Mouse (Mus musculus) hindbrain, embryonic 16.5 days (tissue): Measurements from ENCODE around the gene Syde2. TPM values are rescaled to one million over a fixed set of nuclear protein-coding genes. Genes with fewer than 3 reads are reported as not detected.
"Not testable (repeated sequence)": the region's sequence is repeated elsewhere in the genome, so short reads cannot be mapped to it uniquely, and the experiment has no call there.

Experiments used
- ATAC-seq: fragments of 200-750 bp; cut with Nextera tagmentation; 2 replicates; pipeline ENCODE4 v1.8.0; 2017; ENCODE audit warnings: moderate TSS enrichment, moderate library complexity
- H3K27ac ChIP-seq: fragments of 300-500 bp; sonication (generic); 2 replicates; pipeline ENCODE4 v1.5.1; 2014; ENCODE audit warnings: low read depth, mild to moderate bottlenecking, control low read depth, low read length, moderate library complexity
- H3K27me3 ChIP-seq: fragments of 300-500 bp; sonication (generic); replicated peaks from 2 replicates; pipeline ENCODE4 v1.6.1; 2014; ENCODE audit warnings: low read length; ENCODE audit not compliant: control insufficient read depth, insufficient read depth
- H3K36me3 ChIP-seq: fragments of 300-500 bp; sonication (generic); 2 replicates; pipeline ENCODE4 v1.6.1; 2014; ENCODE audit warnings: mild to moderate bottlenecking, low read length, moderate library complexity, mixed read lengths; ENCODE audit not compliant: control insufficient read depth, insufficient read depth
- H3K4me1 ChIP-seq: fragments of 300-500 bp; sonication (generic); 2 replicates; pipeline ENCODE4 v1.6.1; 2014; ENCODE audit warnings: low read depth, low read length; ENCODE audit not compliant: control insufficient read depth, insufficient read depth
- H3K4me2 ChIP-seq: fragments of 300-500 bp; sonication (generic); 2 replicates; pipeline ENCODE4 v1.6.1; 2014; ENCODE audit warnings: mild to moderate bottlenecking, low read length, control low read depth, moderate library complexity
- H3K4me3 ChIP-seq: fragments of 300-500 bp; sonication (generic); 2 replicates; pipeline ENCODE4 v1.5.1; 2014; ENCODE audit warnings: mild to moderate bottlenecking, low read length, control low read depth, moderate library complexity
- H3K9ac ChIP-seq: fragments of 300-500 bp; sonication (generic); 2 replicates; pipeline ENCODE4 v1.6.1; 2014; ENCODE audit warnings: low read depth, mild to moderate bottlenecking, control low read depth, low read length, moderate library complexity
- H3K9me3 ChIP-seq: fragments of 300-500 bp; sonication (generic); 2 replicates; pipeline ENCODE4 v1.6.1; 2014; ENCODE audit warnings: mild to moderate bottlenecking, low read length, moderate library complexity; ENCODE audit not compliant: control insufficient read depth
- WGBS: fragments of 180-500 bp; shearing (Covaris S2); extraction: QIAGEN DNeasy Blood & Tissue Kit; methylation state at CpG from one replicate; pipeline ENCODE4 v1.1.7; 2014; 5-methylcytosine and 5-hydroxymethylcytosine counted together
- polyA plus RNA-seq: library from polyadenylated mRNA; unstranded; fragments of >200 nt; fragmentation: Nextera tagmentation; extraction: Ambion mirVana; gene quantifications from 2 replicates; pipeline ENCODE4 v1.2.1, GENCODE M21; 2015

Syde2 gene
- polyA plus RNA-seq, 1 experiment from 2014 or later: 0.28 TPM

DNA sequence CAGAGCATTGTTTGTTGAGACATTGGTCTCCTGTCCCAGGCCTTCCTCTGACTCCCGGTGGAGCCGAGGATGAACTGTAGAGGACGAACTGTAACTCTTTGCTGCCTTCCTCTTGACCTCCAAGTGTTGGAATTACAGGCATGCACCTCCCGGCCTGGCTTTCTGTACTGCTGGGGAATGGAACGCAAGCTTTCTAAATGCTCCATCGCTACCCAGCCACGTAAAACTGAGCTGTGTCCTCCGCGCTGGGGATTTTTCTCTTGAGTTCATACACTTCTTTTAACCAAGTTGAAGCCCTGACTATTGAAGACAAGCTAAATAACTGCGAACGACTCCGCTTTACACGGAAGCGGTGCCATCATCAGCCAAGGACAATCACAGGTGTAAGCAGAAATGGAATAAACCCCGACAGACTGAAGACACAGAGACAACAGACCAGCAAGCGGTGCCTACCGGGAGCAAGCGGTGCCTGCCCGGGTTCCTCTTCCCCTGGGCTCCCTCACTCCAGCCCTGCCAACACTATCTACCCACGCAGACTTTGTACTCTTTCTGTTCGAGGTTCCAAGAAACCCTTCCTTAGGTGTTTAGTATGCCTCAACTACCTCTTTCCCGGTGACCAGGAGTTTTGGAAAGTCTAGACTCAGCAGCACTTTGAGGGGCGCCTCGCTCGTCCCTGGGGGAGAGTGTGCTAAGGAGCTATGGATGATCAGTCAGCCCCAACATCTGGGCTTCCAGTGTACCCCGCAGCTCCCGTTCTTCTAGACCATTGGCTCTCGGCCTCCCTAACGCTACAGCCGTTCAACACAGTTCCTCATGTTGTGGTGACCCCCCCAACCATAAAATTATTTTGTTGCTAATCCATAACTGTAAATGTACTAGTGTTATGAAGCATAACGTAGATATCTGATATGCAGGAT, 24.3 kb upstream of the Syde2 start:
- Histone ChIP-seq H3K4me2 (peak overlapping the region; percentile 21), H3K36me3 (no peaks in the 10 kb centered on the region), H3K27me3 (peaks cover 15% of the 10 kb centered on the region), H3K4me3 (no peak overlapping the region), H3K27ac (no peak overlapping the region), H3K9ac (no peak overlapping the region), H3K9me3 (no peaks in the 10 kb centered on the region), H3K4me1 (peaks cover 11% of the 10 kb centered on the region; the same call in 1 of the 2 replicates)
- 19% methylated on average over 31 of the region's 31 CpGs for WGBS
- ATAC-seq: no peak

DNA sequence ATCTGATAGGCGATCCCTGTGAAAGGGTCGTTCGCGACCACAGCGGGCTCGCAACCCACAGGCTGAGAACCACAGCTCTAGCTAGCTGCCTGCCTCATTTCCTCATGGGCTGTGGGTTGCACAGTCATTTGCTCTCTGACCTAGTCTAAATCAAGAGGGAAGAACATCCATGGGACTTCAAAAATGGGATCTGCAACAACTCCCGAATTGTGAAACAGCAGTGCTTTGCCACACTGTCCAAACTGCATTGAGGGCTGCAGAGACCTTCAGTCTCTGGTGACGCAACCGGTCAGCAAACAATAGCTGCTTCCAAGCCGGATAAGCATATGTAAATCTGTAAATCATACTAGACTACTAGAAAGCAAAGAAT, 23.7 kb upstream of the Syde2 start:
- WGBS: 26% methylated on average over 10 of the region's 10 CpGs
- Histone ChIP-seq H3K36me3 (no peaks in the 10 kb centered on the region), H3K27ac (no peak overlapping the region), H3K4me3 (no peak overlapping the region), H3K4me2 (peak overlapping the region; percentile 21), H3K4me1 (peaks cover 11% of the 10 kb centered on the region; the same call in 1 of the 2 replicates), H3K27me3 (peaks cover 15% of the 10 kb centered on the region), H3K9ac (no peak overlapping the region), H3K9me3 (no peaks in the 10 kb centered on the region)
- ATAC-seq: no peak

- H3K27me3 ChIP-seq: peaks cover 15% of the 10 kb centered on the region
- no peaks in the 10 kb centered on the region for H3K36me3 ChIP-seq
- no peaks in the 10 kb centered on the region for H3K9me3 ChIP-seq
- peaks cover 11% of the 10 kb centered on the region; the same call in 1 of the 2 replicates for H3K4me1 ChIP-seq
- H3K9ac ChIP-seq: no peak overlapping the region
- H3K27ac ChIP-seq: no peak overlapping the region
- 0 out of 2 replicates have a peak overlapping the region, but pooled peaks have one; percentile 8 for H3K4me2 ChIP-seq
- no peak overlapping the region for H3K4me3 ChIP-seq
- 0 out of 2 replicates have a peak, but pooled peaks have one; percentile 42 for ATAC-seq
- 17% methylated on average over 10 of the region's 10 CpGs for WGBS
Observed at GRCm38 (mm10) chr3:145964473-145964872, 23.2 kb upstream of the Syde2 start.

- not testable (repeated sequence) for H3K4me3 ChIP-seq, ATAC-seq, H3K36me3 ChIP-seq, H3K9ac ChIP-seq, H3K9me3 ChIP-seq, H3K27ac ChIP-seq, H3K4me2 ChIP-seq
- H3K4me1 ChIP-seq: peaks cover 11% of the 10 kb centered on the region; the same call in 1 of the 2 replicates
- WGBS: 92% methylated on average over 3 of the region's 3 CpGs
- peaks cover 15% of the 10 kb centered on the region for H3K27me3 ChIP-seq
Observed at GRCm38 (mm10) chr3:145965583-145965982, 22.1 kb upstream of the Syde2 start.

DNA sequence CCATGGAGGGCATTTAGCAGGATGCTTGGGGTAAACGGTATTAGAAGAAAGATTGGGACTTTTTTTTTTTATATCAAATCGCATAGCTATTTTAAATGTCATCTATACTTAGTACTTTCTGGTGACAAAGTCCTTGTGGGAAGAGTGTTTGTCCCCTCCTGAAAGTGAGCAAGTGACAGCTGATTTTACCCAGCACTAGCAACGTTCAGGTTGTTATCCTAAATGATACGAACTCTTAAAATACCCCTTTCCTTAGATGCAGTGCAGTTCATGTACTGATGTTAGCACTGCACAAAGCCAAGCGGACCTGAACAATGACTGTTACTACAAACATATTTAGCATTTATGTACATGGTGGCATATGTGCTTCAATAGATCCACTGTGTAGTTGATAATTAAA, 20.9 kb upstream of the Syde2 start:
- H3K9ac ChIP-seq: no peak overlapping the region
- no peak overlapping the region for H3K4me3 ChIP-seq
- no peak for ATAC-seq
- H3K27me3 ChIP-seq: peaks cover 15% of the 10 kb centered on the region
- no peak overlapping the region for H3K4me2 ChIP-seq
- WGBS: 91% methylated on average over 5 of the region's 5 CpGs
- no peaks in the 10 kb centered on the region for H3K36me3 ChIP-seq
- H3K4me1 ChIP-seq: peaks cover 11% of the 10 kb centered on the region; the same call in 1 of the 2 replicates
- no peak overlapping the region for H3K27ac ChIP-seq
- no peaks in the 10 kb centered on the region for H3K9me3 ChIP-seq

- Histone ChIP-seq H3K27ac (no peak overlapping the region), H3K9me3 (peaks cover 2% of the 10 kb centered on the region), H3K36me3 (no peaks in the 10 kb centered on the region), H3K9ac (no peak overlapping the region), H3K27me3 (peaks cover 3% of the 10 kb centered on the region; the same call in 1 of the 2 replicates), H3K4me1 (peaks cover 3% of the 10 kb centered on the region; the same call in 1 of the 2 replicates), H3K4me2 (no peak overlapping the region), H3K4me3 (no peak overlapping the region)
- WGBS: 53% methylated on average over 14 of the region's 14 CpGs
- no peak; the same call in 1 of the 2 replicates for ATAC-seq
Observed at GRCm38 (mm10) chr3:145969031-145969501, 18.6 kb upstream of the Syde2 start.

GRCm38 (mm10) chr3:145971501-145971900, 16.2 kb upstream of the Syde2 start:
- H3K27me3 ChIP-seq: no peaks in the 10 kb centered on the region
- no peak overlapping the region for H3K27ac ChIP-seq
- no peak overlapping the region for H3K9ac ChIP-seq
- no peaks in the 10 kb centered on the region for H3K4me1 ChIP-seq
- ATAC-seq: no peak
- no peaks in the 10 kb centered on the region for H3K36me3 ChIP-seq
- no peak overlapping the region for H3K4me2 ChIP-seq
- H3K4me3 ChIP-seq: no peak overlapping the region
- H3K9me3 ChIP-seq: peaks cover 11% of the 10 kb centered on the region
- 45% methylated on average over 10 of the region's 10 CpGs for WGBS

DNA sequence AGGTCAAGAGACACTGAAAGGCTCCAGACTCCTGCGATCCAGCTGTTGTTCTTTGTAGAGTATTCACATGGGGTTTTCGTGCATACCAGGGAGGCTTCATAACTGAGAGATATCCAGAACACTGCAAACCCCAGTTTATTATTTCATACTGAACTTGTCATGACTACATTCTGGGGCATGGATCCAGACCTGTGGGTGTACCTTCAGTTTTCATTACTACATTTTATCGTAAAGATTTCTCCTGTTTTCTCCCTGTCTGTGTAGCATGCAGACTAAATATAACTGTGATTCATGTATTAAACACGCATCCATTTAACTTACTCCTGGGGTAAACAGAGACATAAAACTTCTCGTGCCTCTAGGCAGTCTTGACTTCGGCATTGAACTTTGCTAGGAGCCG, 12.7 kb upstream of the Syde2 start:
- Histone ChIP-seq H3K4me3 (no peak overlapping the region), H3K36me3 (no peaks in the 10 kb centered on the region), H3K27ac (no peak overlapping the region), H3K27me3 (no peaks in the 10 kb centered on the region), H3K9me3 (peaks cover 15% of the 10 kb centered on the region), H3K9ac (no peak overlapping the region), H3K4me1 (no peaks in the 10 kb centered on the region), H3K4me2 (no peak overlapping the region)
- 94% methylated on average over 7 of the region's 7 CpGs for WGBS
- no peak for ATAC-seq

GRCm38 (mm10) chr3:145985333-145985925, 2.2 kb upstream of the Syde2 start:
- ATAC-seq: no peak
- no peak overlapping the region for H3K9ac ChIP-seq
- H3K36me3 ChIP-seq: no peaks in the 10 kb centered on the region
- H3K4me3 ChIP-seq: no peak overlapping the region
- peaks cover 12% of the 10 kb centered on the region; the same call in 1 of the 2 replicates for H3K4me1 ChIP-seq
- no peak overlapping the region for H3K27ac ChIP-seq
- H3K9me3 ChIP-seq: no peaks in the 10 kb centered on the region
- H3K27me3 ChIP-seq: peaks cover 8% of the 10 kb centered on the region
- 88% methylated on average over 7 of the region's 7 CpGs for WGBS
- H3K4me2 ChIP-seq: no peak overlapping the region
